Mouse (Mus musculus) forebrain, embryonic 16.5 days (tissue): ENCODE results near the gene Chmp4b. TPM values are rescaled to one million over a fixed set of nuclear protein-coding genes. Genes with fewer than 3 reads are reported as not detected.

Experiments
- ATAC-seq: fragments of 200-750 bp; cut with Nextera tagmentation; 2 replicates; pipeline ENCODE4 v1.8.0; 2017; ENCODE audit warnings: mild to moderate bottlenecking, moderate library complexity
- H3K27ac ChIP-seq: fragments of 300-500 bp; sonication (generic); 2 replicates; pipeline ENCODE4 v1.5.1; 2014; ENCODE audit warnings: low read length, control low read depth
- H3K27me3 ChIP-seq: fragments of 300-500 bp; sonication (generic); replicated peaks from 2 replicates; pipeline ENCODE4 v1.6.1; 2014; ENCODE audit warnings: low read length; ENCODE audit not compliant: control insufficient read depth, insufficient read depth
- H3K36me3 ChIP-seq: fragments of 300-500 bp; sonication (generic); 2 replicates; pipeline ENCODE4 v1.6.1; 2014; ENCODE audit not compliant: control insufficient read depth, insufficient read depth
- H3K4me1 ChIP-seq: fragments of 300-500 bp; sonication (generic); replicated peaks from 2 replicates; pipeline ENCODE4 v1.6.1; 2014; ENCODE audit warnings: low read length; ENCODE audit not compliant: control insufficient read depth, insufficient read depth
- H3K4me2 ChIP-seq: fragments of 300-500 bp; sonication (generic); 2 replicates; pipeline ENCODE4 v1.6.1; 2014; ENCODE audit warnings: mild to moderate bottlenecking, low read length, control low read depth
- H3K4me3 ChIP-seq: fragments of 300-500 bp; sonication (generic); replicated peaks from 2 replicates; pipeline ENCODE4 v1.5.1; 2014; ENCODE audit warnings: mild to moderate bottlenecking, low read length, control low read depth
- H3K9ac ChIP-seq: fragments of 300-500 bp; sonication (generic); replicated peaks from 2 replicates; pipeline ENCODE4 v1.6.1; 2014; ENCODE audit warnings: low read depth, low read length, control low read depth
- H3K9me3 ChIP-seq: fragments of 300-500 bp; sonication (generic); 2 replicates; pipeline ENCODE4 v1.6.1; 2016; ENCODE audit warnings: low read length; ENCODE audit not compliant: control insufficient read depth
- WGBS: fragments of 180-500 bp; shearing (Covaris S2); extraction: QIAGEN DNeasy Blood & Tissue Kit; methylation state at CpG from one replicate; pipeline ENCODE4 v1.1.7; 2014; 5-methylcytosine and 5-hydroxymethylcytosine counted together
- polyA plus RNA-seq: library from polyadenylated mRNA; unstranded; fragments of >200 nt; fragmentation: Nextera tagmentation; extraction: Ambion mirVana; gene quantifications from 2 replicates; pipeline ENCODE4 v1.2.1, GENCODE M21; 2015

Chmp4b gene
- polyA plus RNA-seq, 1 experiment from 2014 or later = 19.5 TPM

DNA sequence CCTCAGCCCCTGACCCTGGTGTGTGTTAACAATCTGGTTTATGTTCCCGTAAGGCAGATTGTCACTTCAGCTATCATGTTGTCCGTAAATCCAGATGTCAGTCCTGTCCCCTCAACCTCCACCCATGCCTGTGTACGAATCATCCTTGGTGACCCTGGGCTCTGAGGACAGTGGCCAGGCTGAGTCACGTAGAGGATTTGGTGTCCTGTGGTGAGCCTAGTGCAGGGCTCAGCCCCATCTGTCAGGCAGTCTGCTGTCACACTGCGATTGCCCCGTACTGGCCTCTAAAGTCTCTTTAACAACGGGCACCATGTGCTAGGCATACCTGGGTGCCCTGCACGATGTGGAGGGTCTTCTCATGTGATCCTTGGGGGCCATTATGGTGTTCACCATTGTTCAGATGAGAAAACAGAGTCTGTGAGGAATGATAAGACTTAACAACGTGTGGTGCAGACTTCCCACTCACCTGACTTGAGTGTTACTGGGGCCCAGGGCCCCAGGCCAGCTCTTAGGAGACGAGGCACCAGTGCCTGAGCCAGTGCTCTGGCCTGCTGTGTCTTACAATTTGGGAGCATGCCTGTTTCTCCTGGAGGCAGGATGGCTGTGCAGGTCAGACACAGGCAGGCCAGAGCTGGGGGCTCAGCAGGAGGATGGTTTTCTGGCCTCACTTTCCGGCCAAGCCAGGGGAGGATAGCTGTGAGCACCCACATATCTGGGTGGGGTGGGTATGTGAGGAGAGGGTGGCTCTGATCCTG is 55.2 kb downstream of the Chmp4b start:
- Histone ChIP-seq H3K4me1 (peaks cover 8% of the 10 kb centered on the region; the same call in 1 of the 2 replicates), H3K9me3 (no peaks in the 10 kb centered on the region), H3K4me2 (no peak overlapping the region), H3K4me3 (no peak overlapping the region), H3K27ac (no peak overlapping the region), H3K27me3 (no peaks in the 10 kb centered on the region), H3K9ac (no peak overlapping the region), H3K36me3 (no peaks in the 10 kb centered on the region)
- WGBS = 70% methylated on average over 11 of the region's 11 CpGs
- ATAC-seq = no peak

DNA sequence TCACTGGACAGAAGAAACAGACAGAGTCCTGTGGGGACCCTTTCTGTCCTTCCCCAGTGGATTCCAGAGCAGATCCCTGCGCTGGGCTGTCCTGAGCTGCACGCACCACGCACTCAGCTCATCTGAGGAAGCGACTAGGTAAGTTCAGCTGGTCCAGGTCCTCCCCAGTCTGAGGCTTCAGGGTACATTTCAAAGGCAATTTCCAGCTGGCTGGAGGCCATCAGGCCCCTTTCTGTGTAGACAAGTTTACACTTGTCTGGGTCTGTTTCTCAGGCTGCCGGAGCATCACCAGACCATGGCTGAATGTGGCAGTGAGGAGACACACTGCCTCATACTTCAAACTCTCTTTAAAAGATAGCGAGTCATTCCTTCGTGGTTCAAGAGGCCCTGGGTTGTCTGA is 55.8 kb downstream of the Chmp4b start:
- no peak for ATAC-seq
- H3K27ac ChIP-seq = no peak overlapping the region
- H3K36me3 ChIP-seq = no peaks in the 10 kb centered on the region
- no peak overlapping the region for H3K4me3 ChIP-seq
- no peaks in the 10 kb centered on the region for H3K9me3 ChIP-seq
- peaks cover 8% of the 10 kb centered on the region; the same call in 1 of the 2 replicates for H3K4me1 ChIP-seq
- 75% methylated on average over 7 of the region's 7 CpGs for WGBS
- no peak overlapping the region for H3K9ac ChIP-seq
- no peak overlapping the region for H3K4me2 ChIP-seq
- no peaks in the 10 kb centered on the region for H3K27me3 ChIP-seq

DNA sequence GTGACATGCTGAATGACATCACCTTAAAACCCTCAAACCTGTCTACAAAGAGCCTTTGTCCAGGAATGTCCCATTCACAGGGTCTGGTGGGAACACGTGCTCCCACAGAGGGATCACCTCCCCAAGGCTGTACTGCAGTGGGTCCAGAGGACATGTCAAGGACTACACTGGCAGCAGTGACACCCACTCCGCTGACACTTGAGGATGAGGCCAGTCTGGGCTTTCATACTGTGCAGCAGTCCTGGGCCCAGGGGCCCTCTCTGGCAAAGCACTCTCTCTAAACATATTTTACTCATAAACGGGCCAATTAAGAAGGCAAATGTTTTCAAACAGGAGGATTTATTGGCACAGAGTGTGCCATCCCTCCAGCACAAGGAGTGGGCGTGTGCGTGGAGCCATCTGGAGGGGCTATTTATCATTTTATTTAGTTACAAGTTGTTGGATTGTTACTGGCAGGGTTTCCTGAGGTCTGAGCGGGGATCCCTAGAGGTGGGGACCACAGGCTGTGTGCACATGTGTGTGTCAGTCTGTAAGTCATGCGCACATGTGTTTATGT is 56.4 kb downstream of the Chmp4b start:
- Histone ChIP-seq H3K4me2 (no peak overlapping the region), H3K4me1 (peaks cover 8% of the 10 kb centered on the region; the same call in 1 of the 2 replicates), H3K36me3 (no peaks in the 10 kb centered on the region), H3K4me3 (no peak overlapping the region), H3K9ac (no peak overlapping the region), H3K27me3 (no peaks in the 10 kb centered on the region), H3K9me3 (no peaks in the 10 kb centered on the region), H3K27ac (no peak overlapping the region)
- WGBS = 48% methylated on average over 7 of the region's 7 CpGs
- ATAC-seq = peak; percentile 59

DNA sequence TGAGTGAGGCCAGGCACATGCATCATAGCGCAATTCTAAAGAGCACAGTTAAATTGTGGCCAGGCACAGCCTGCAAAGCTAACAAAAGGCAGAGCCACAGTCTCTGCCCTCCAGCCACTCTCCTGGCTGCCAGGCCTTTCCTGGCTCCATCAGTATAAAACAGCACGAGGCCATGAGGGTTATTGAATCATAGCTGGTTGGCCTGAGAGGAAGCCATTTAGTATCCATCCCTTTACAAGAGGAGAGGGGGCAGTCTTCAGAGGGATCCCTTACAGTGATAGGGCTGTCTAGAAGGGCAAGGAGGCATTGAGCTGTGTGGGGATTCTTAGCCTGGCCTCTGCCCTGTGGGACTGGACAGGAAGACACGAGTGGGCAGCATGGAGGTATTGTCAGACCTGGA is 60.2 kb downstream of the Chmp4b start:
- Histone ChIP-seq H3K9ac (no peak overlapping the region), H3K4me3 (no peak overlapping the region), H3K9me3 (no peaks in the 10 kb centered on the region), H3K4me1 (peaks cover 6% of the 10 kb centered on the region; the same call in 1 of the 2 replicates), H3K27me3 (no peaks in the 10 kb centered on the region), H3K36me3 (no peaks in the 10 kb centered on the region), H3K4me2 (no peak overlapping the region), H3K27ac (no peak overlapping the region)
- WGBS = 39% methylated on average over 3 of the region's 3 CpGs
- no peak for ATAC-seq

DNA sequence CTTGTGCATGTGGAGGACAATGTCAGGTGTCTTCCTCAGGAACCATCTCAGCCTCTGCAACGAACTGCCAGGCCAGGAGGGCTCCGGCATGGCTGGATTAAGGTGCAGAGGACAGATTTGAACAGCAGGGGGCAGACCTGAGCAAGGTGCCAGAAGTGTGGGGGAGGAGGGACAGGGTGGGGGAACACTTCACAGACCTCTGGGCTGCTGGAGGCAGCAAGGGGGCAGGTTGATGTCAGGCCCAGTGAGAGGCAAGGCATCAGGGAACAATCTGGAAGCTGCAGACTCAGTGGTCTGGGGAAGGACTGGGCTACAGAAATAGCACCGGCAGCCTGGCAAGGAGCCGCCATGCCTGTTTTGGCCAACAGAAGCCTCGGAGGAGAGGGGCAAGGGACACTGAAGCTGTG is 60.8 kb downstream of the Chmp4b start:
- Histone ChIP-seq H3K4me1 (peaks cover 6% of the 10 kb centered on the region; the same call in 1 of the 2 replicates), H3K4me2 (no peak overlapping the region), H3K9ac (no peak overlapping the region), H3K36me3 (no peaks in the 10 kb centered on the region), H3K27me3 (no peaks in the 10 kb centered on the region), H3K4me3 (no peak overlapping the region), H3K9me3 (no peaks in the 10 kb centered on the region), H3K27ac (no peak overlapping the region)
- no peak for ATAC-seq
- 43% methylated on average over 5 of the region's 5 CpGs for WGBS

DNA sequence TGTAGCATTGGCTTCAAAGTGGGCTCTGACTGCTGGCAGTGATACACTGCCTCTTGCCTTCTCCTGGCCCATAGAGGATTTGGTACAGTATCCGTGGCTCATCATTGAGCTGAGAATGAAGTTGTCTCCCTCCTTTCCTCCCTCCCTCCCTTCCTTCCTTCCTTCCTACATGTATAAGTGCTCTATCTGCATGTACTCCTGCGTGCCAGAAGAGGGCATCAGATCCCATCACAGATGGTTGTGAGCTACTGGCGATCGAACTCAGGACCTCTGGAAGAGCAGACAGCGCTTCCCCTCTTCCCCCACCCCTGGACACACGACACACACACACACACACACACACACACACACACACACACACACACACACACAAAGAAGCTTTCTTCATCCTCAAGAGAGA is 61.6 kb downstream of the Chmp4b start:
- no peak overlapping the region for H3K4me3 ChIP-seq
- peaks cover 1% of the 10 kb centered on the region; the same call in 1 of the 2 replicates for H3K4me1 ChIP-seq
- no peaks in the 10 kb centered on the region for H3K27me3 ChIP-seq
- H3K9ac ChIP-seq = no peak overlapping the region
- H3K4me2 ChIP-seq = no peak overlapping the region
- no peak for ATAC-seq
- WGBS = 64% methylated on average over 5 of the region's 6 CpGs
- no peak overlapping the region for H3K27ac ChIP-seq
- no peaks in the 10 kb centered on the region for H3K36me3 ChIP-seq
- no peaks in the 10 kb centered on the region for H3K9me3 ChIP-seq

DNA sequence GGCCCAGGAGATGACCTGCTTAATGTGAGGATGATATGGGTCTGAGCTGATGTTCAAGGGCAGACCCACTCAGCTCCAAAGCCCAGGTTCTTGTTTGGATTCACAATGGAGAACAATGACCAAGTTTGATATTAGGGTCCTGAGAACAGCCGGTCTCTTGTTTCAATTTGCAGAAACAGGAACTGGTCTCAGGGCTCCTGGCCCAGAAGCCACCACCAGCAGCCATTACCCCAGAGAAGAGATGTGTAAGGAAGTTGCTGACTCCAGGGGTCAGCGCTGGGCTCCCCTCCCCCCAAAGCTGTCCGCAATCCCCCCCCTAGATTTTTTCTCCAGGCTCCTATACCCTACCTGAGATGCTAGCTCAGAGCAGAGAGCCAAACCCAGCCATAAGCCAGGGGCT is 62.5 kb downstream of the Chmp4b start:
- WGBS = 51% methylated on average over 3 of the region's 3 CpGs
- Histone ChIP-seq H3K9ac (no peak overlapping the region), H3K27ac (no peak overlapping the region), H3K9me3 (no peaks in the 10 kb centered on the region), H3K27me3 (no peaks in the 10 kb centered on the region), H3K4me3 (no peak overlapping the region), H3K4me1 (no peaks in the 10 kb centered on the region), H3K36me3 (no peaks in the 10 kb centered on the region), H3K4me2 (no peak overlapping the region)
- ATAC-seq = no peak

DNA sequence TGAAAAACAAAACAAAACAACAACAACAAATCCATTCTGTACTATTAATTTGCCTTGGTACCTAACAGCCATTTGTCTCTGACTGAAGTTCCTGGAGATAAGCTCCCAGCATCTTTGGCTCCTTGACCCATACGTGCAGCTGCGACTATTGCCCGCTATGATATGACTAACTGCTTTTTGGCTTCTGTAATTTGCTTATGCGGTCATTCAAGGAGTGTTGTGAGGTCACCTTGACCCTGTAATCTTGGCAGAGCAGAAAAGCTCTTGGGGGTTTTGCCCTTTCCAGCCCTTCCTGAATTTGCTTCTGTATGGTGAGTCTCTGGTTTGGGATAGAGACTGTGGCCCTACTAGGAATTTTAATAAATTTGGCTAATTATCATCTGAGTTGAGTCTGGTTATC is 65.1 kb downstream of the Chmp4b start:
- Histone ChIP-seq H3K4me3 (no peak overlapping the region), H3K36me3 (no peaks in the 10 kb centered on the region), H3K9ac (no peak overlapping the region), H3K27ac (no peak overlapping the region), H3K4me1 (no peaks in the 10 kb centered on the region), H3K9me3 (no peaks in the 10 kb centered on the region), H3K4me2 (no peak overlapping the region), H3K27me3 (no peaks in the 10 kb centered on the region)
- ATAC-seq = no peak
- WGBS = 89% methylated on average over 4 of the region's 4 CpGs

DNA sequence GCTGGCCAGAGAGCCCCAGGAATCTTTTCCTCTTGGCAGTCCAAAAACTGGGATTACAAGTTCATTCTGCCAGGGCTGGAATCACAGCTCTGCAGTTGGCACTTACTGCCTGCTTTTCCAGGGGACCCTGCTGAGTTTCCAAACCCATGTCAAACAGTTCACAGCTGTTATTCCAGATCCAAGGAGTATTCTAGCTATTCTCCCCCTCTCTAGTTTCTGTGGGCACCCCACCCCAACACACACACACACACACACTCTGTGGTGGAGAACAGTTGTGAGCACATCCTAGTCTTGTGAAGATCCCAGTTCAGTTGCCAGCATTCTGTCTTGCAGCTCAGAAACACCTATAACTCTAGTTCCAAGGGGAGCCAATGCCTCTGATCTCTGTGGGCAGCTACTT is 65.6 kb downstream of the Chmp4b start:
- ATAC-seq = no peak
- Histone ChIP-seq H3K4me2 (no peak overlapping the region), H3K9me3 (no peaks in the 10 kb centered on the region), H3K4me1 (no peaks in the 10 kb centered on the region), H3K4me3 (no peak overlapping the region), H3K36me3 (no peaks in the 10 kb centered on the region), H3K9ac (no peak overlapping the region), H3K27ac (no peak overlapping the region), H3K27me3 (no peaks in the 10 kb centered on the region)
